Mouse (Mus musculus) neutrophil, adult 83 days (primary cell): ENCODE results near the gene Bcl2a1a. TPM values are rescaled to one million over a fixed set of nuclear protein-coding genes. Genes with fewer than 3 reads are reported as not detected.

Experiments used
- total RNA-seq, 2 experiments: library from RNA; stranded (reverse); gene quantifications; one replicate each; pipeline ENCODE4 v1.2.4; 2023

Bcl2a1a gene
- total RNA-seq, result 1 to 10 TPM; 4.7 to 7.7 TPM

GRCm38 (mm10) chr9:88956670-88957153 is at the start of gene Bcl2a1a:
Gene Bcl2a1a (plus strand): TSS chr9:88956900.

Other genes with a start within 250 kb of the Bcl2a1a start
- gene Mthfsl, start 236.6 kb upstream of the Bcl2a1a start, total RNA-seq, result 10 to 100 TPM; 53.6 to 62.2 TPM
- 1 to 10 TPM; 1.1 to 2.4 TPM for gene Bcl2a1d, start 225.0 kb upstream of the Bcl2a1a start, total RNA-seq
- gene Trim43c, start 117.7 kb upstream of the Bcl2a1a start, total RNA-seq, result not detected
- not detected for gene Trim43b, start 135.9 kb downstream of the Bcl2a1a start, total RNA-seq
- 1 to 10 TPM; 7.7 to 8.4 TPM for gene Bcl2a1b, start 242.3 kb downstream of the Bcl2a1a start, total RNA-seq
- not detected for gene Gm29094, start 242.5 kb downstream of the Bcl2a1a start, total RNA-seq